Comparison of ENCODE assay signal across 9 mouse cellular contexts in the genomic region with DNA sequence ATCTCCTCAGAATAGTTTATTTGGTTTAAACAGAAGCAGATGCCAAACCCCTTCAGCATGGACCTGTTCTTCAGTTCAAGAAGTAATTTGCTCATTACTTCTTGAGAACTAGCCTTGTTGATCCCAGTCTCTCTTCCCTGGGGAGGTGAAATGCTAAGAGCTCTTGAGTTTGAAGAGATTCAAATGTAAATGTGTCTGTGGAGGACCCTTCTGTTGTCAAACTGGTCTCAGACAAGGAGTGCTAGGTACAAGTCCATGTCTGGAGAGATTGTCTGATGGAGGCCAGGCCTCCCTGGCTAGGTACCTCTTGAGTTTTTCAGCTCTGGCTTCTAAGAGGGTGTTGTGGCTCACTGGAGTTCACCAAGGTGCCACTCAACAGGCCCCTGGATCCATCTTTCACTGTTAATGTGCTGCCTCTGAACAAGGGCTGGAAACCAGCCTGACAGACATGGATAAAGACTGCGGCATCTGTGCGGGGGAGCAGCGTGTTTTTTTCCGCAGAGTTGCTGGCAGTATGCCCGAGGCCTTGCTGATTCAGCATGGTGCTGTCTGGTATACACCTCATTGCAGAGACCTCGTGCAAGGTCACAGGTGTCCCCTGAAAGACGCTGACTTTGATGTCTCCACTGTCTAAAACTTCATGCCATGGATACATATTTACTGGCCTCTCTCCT. TPM values are rescaled to one million over a fixed set of nuclear protein-coding genes. Genes with fewer than 3 reads are reported as not detected.
DNase-seq lines count a peak whose midpoint lies in the region; ATAC-seq and TF ChIP-seq lines count a peak whose summit lies in the region.
"Had no signal": no experiment of that assay in that cellular context is flagged by ENCODE, and none has a peak within 500 bp of the region (broad histone marks: within the 10 kb centered on the region; RNA-seq: fewer than 3 reads in every experiment).

No protein-coding gene starts in this region.

- H3K9ac ChIP-seq in lung, embryonic 14.5 days, result no peak overlapping the region

- H3K27ac ChIP-seq in lung, embryonic 14.5 days (ENCODE audit: low read depth), result no peak overlapping the region

- DNase-seq in gastrocnemius, postnatal 10 days, result peak; percentile 51
- DNase-seq in gastrocnemius, adult 8-10 months (ENCODE audit: low spot score in 2 of 2), result no peak
- DNase-seq in ZHBTc4 (ENCODE audit: low read depth, low spot score) (peak; percentile 30), adipocyte (ENCODE audit: low spot score) (no peak), liver (no peak)
- peak; percentile 38 for DNase-seq in lung, embryonic 14.5 days
- DNase-seq in c-Kit-positive CD71-positive TER-119-positive erythroid progenitor cells, embryonic 14.5 days (ENCODE audit: low spot score), result no peak

- no peaks in the 10 kb centered on the region for H3K36me3 ChIP-seq in lung, embryonic 14.5 days (ENCODE audit: insufficient read depth)

- no peak overlapping the region for H3K4me2 ChIP-seq in lung, embryonic 14.5 days

- H3K27me3 ChIP-seq in lung, embryonic 14.5 days (ENCODE audit: insufficient read depth, low read length), result no peaks in the 10 kb centered on the region

- WGBS in lung, embryonic 14.5 days, result 56% methylated on average over 7 of the region's 7 CpGs

- no peak overlapping the region for H3K4me3 ChIP-seq in lung, embryonic 14.5 days (ENCODE audit: low read depth, low read length)
- H3K4me3 ChIP-seq: myocyte had no signal

- peak; percentile 40 for ATAC-seq in frontal cortex, adult (ENCODE audit: low TSS enrichment)
- no peak for ATAC-seq in lung, embryonic 14.5 days (ENCODE audit: insufficient read depth)

- no peaks in the 10 kb centered on the region for H3K9me3 ChIP-seq in lung, embryonic 14.5 days (ENCODE audit: low read depth, low read length)

- no peak for TF ChIP-seq CTCF in lung, embryonic 14.5 days (IDR thresholded peaks at IDR 0.05; ENCODE audit: low read depth)

- H3K4me1 ChIP-seq in lung, embryonic 14.5 days (ENCODE audit: insufficient read depth), result no peaks in the 10 kb centered on the region

RNA-seq across cellular contexts. Expression of a gene that starts 45.6 kb away (rescaled TPM):
- total RNA-seq in gastrocnemius, postnatal 10 days (2021), result 100 to 1,000 TPM; 104 to 111 TPM
- total RNA-seq in gastrocnemius, adult 8-10 months (2022), result 10 to 100 TPM; 58.1 to 89.1 (median 69.7) TPM
- 20.0 and 20.3 TPM in 2 replicates for polyA plus RNA-seq in lung, embryonic 14.5 days (2014; fragmentation: Nextera tagmentation; extraction: Ambion mirVana)

Comparison
In these comparisons a context has a peak if more than half of its experiments do, and no peak if none do; other contexts are left out.
1. DNase-seq: peak in gastrocnemius, postnatal 10 days (single experiment), ZHBTc4 (single experiment) and lung, embryonic 14.5 days (single experiment); none in gastrocnemius, adult 8-10 months (0 of 2), adipocyte (single experiment), c-Kit-positive CD71-positive TER-119-positive erythroid progenitor cells, embryonic 14.5 days (single experiment) and liver (single experiment).